ENCODE assay signal across 8 mouse cellular contexts in the genomic region with DNA sequence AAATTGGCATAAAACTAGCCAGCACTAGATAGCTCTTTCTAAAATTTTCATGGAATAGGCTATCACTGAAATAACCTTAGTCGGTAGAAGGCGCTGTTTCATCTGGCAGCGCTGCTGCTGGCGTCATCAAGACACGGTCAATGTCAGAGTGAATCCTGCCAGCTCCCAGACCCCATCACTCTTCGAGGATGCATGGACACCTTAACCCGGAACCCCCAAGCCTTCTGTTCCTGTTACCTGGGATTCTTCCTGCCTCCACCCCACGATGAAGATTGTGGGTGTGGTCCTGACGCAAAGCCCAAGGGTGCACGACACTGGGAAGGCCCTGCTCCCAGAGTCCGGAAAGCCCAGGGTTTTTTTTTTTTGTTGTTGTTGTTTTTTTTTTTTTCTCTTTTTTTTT. TPM values are rescaled to one million over a fixed set of nuclear protein-coding genes. Genes with fewer than 3 reads are reported as not detected.
DNase-seq lines count a peak whose midpoint lies in the region; ATAC-seq and TF ChIP-seq lines count a peak whose summit lies in the region.

No protein-coding gene starts in this region.

- 0 out of 2 replicates have a peak, but pooled peaks have one; percentile 29 for TF ChIP-seq EP300 in heart, adult 2 months (IDR thresholded peaks at IDR 0.05; ENCODE audit: insufficient read depth, low read depth, low read length)

- H3K4me2 ChIP-seq in embryonic facial prominence, embryonic 12.5 days (replicated peaks): peak overlapping the region; percentile 92
- peak overlapping the region; percentile 94 for H3K4me2 ChIP-seq in limb, embryonic 13.5 days (replicated peaks)
- H3K4me2 ChIP-seq in midbrain, embryonic 15.5 days: peak overlapping the region; percentile 59

- no peaks in the 10 kb centered on the region for H3K4me1 ChIP-seq in embryonic facial prominence, embryonic 12.5 days
- peaks cover 5% of the 10 kb centered on the region for H3K4me1 ChIP-seq in heart, adult 2 months (ENCODE audit: control insufficient read depth, insufficient read depth, low read length)
- H3K4me1 ChIP-seq in limb, embryonic 13.5 days: peaks cover 10% of the 10 kb centered on the region
- H3K4me1 ChIP-seq in midbrain, embryonic 15.5 days: peaks cover 16% of the 10 kb centered on the region

- whole genome bisulfite sequencing in embryonic facial prominence, embryonic 12.5 days: under 1% methylated on average over 11 of the region's 11 CpGs
- WGBS in heart, adult 2 months: 1% methylated on average over 11 of the region's 11 CpGs
- 1% methylated on average over 11 of the region's 11 CpGs for WGBS in limb, embryonic 13.5 days
- under 1% methylated on average over 11 of the region's 11 CpGs for WGBS in midbrain, embryonic 15.5 days

- H3K27ac ChIP-seq in embryonic facial prominence, embryonic 12.5 days: no peak overlapping the region
- peak overlapping the region; percentile 70 for H3K27ac ChIP-seq in heart, adult 2 months
- H3K27ac ChIP-seq in limb, embryonic 13.5 days: no peak overlapping the region
- H3K27ac ChIP-seq in midbrain, embryonic 15.5 days: peak overlapping the region; percentile 81

- peak overlapping the region; percentile 64 for H3K4me3 ChIP-seq in embryonic facial prominence, embryonic 12.5 days
- H3K4me3 ChIP-seq in heart, adult 2 months: peak overlapping the region; percentile 46
- peak overlapping the region; percentile 83 for H3K4me3 ChIP-seq in limb, embryonic 13.5 days
- H3K4me3 ChIP-seq in midbrain, embryonic 15.5 days: peak overlapping the region; percentile 70

- peak; percentile 48 for ATAC-seq in embryonic facial prominence, embryonic 12.5 days (ENCODE audit: insufficient number of reproducible peaks, insufficient read depth, low FRiP score, low TSS enrichment)
- peak; percentile 2; the same call in 1 of the 2 replicates for ATAC-seq in limb, embryonic 13.5 days (ENCODE audit: low FRiP score, low read depth)
- peak; percentile 57 for ATAC-seq in midbrain, embryonic 15.5 days (replicated peaks)

- peak; percentile 88 for TF ChIP-seq CTCF in heart, adult 2 months (IDR thresholded peaks at IDR 0.05)

- no peak overlapping the region for H3K9ac ChIP-seq in embryonic facial prominence, embryonic 12.5 days
- H3K9ac ChIP-seq in heart, adult 2 months (ENCODE audit: low read depth, low read length): peak overlapping the region; percentile 44
- H3K9ac ChIP-seq in limb, embryonic 13.5 days: no peak overlapping the region
- H3K9ac ChIP-seq in midbrain, embryonic 15.5 days: peak overlapping the region; percentile 29; the same call in 1 of the 2 replicates

- H3K36me3 ChIP-seq in embryonic facial prominence, embryonic 12.5 days: no peaks in the 10 kb centered on the region
- H3K36me3 ChIP-seq in heart, adult 2 months (ENCODE audit: control insufficient read depth, insufficient read depth, low read length): no peaks in the 10 kb centered on the region
- no peaks in the 10 kb centered on the region for H3K36me3 ChIP-seq in limb, embryonic 13.5 days
- no peaks in the 10 kb centered on the region for H3K36me3 ChIP-seq in midbrain, embryonic 15.5 days (replicated peaks)

- TF ChIP-seq POLR2A in heart, adult 2 months (IDR thresholded peaks at IDR 0.05; ENCODE audit: insufficient read depth, low read depth, low read length): no peak; the same call in 1 of the 2 replicates

- no peaks in the 10 kb centered on the region for H3K9me3 ChIP-seq in embryonic facial prominence, embryonic 12.5 days
- no peaks in the 10 kb centered on the region for H3K9me3 ChIP-seq in limb, embryonic 13.5 days
- no peaks in the 10 kb centered on the region for H3K9me3 ChIP-seq in midbrain, embryonic 15.5 days

- peaks cover 29% of the 10 kb centered on the region for H3K27me3 ChIP-seq in embryonic facial prominence, embryonic 12.5 days
- no peaks in the 10 kb centered on the region for H3K27me3 ChIP-seq in heart, adult 2 months (ENCODE audit: control insufficient read depth, insufficient read depth, low read length)
- peaks cover 32% of the 10 kb centered on the region for H3K27me3 ChIP-seq in limb, embryonic 13.5 days
- H3K27me3 ChIP-seq in midbrain, embryonic 15.5 days (replicated peaks): peaks cover 10% of the 10 kb centered on the region

- intact Hi-C loops in heart, adult 2 months (cut with DNase I): loop anchor here (1.0 to 10.0 kb wide), 3 partner anchors 28 to 174 kb away; partner anchors contain the start of genes Cbr3, Chaf1b and Morc3

- no peaks in the 10 kb centered on the region for H3K79me2 ChIP-seq in heart, adult 2 months (replicated peaks; ENCODE audit: control insufficient read depth, insufficient read depth, low read length)

- peak; percentile 94 for DNase-seq in 416B (ENCODE audit: low read depth)
- peak; percentile 62 for DNase-seq in adrenal gland, postnatal 25 days
- peak; percentile 81 for DNase-seq in heart, adult 2 months
- peak; percentile 70 for DNase-seq in kidney, adult 8-10 months
- peak; percentile 61 to 77 for DNase-seq in spleen, postnatal 10 days (ENCODE audit: low spot score in 2 of 2)

RNA-seq across cellular contexts. Expression of gene Dop1b, which starts 0.8 kb away (rescaled TPM):
- total RNA-seq in adrenal gland, postnatal 25 days (2021): 19.9 and 21.3 TPM in 2 replicates
- 11.9 and 12.2 TPM in 2 replicates for polyA plus RNA-seq in embryonic facial prominence, embryonic 12.5 days (2016; fragmentation: Nextera tagmentation; extraction: Ambion mirVana)
- total RNA-seq in heart, adult 2 months (2021): 10 to 100 TPM; 15.7 to 17.6 TPM
- polyA plus RNA-seq in heart, adult 2 months (2012; rRNA removed): 14.5 and 15.5 TPM in 2 replicates
- polyA plus RNA-seq in limb, embryonic 13.5 days (2015; fragmentation: Nextera tagmentation; extraction: Ambion mirVana): 9.9 and 10.7 TPM in 2 replicates
- 40.9 and 43.8 TPM in 2 replicates for polyA plus RNA-seq in midbrain, embryonic 15.5 days (2015; fragmentation: Nextera tagmentation; extraction: Ambion mirVana)

RNA-seq across cellular contexts. Expression of gene Cbr3, which starts 27.9 kb away (rescaled TPM):
- 6.2 and 7.4 TPM in 2 replicates for total RNA-seq in adrenal gland, postnatal 25 days (2021)
- polyA plus RNA-seq in embryonic facial prominence, embryonic 12.5 days (2016; fragmentation: Nextera tagmentation; extraction: Ambion mirVana): 3.3 and 4.4 TPM in 2 replicates
- 1 to 10 TPM; 1.9 to 2.3 TPM for total RNA-seq in heart, adult 2 months (2021)
- 2.8 and 4.1 TPM in 2 replicates for polyA plus RNA-seq in heart, adult 2 months (2012; rRNA removed)
- 2.4 and 3.2 TPM in 2 replicates for polyA plus RNA-seq in limb, embryonic 13.5 days (2015; fragmentation: Nextera tagmentation; extraction: Ambion mirVana)
- polyA plus RNA-seq in midbrain, embryonic 15.5 days (2015; fragmentation: Nextera tagmentation; extraction: Ambion mirVana): 1.6 and 1.7 TPM in 2 replicates

Comparison
In these comparisons a context has a peak if more than half of its experiments do, and no peak if none do; other contexts are left out.
1. ATAC-seq: peak in every context shown above with its lines; median percentile 57 in midbrain, embryonic 15.5 days; 48 in embryonic facial prominence, embryonic 12.5 days; 2 in limb, embryonic 13.5 days.
2. H3K27ac ChIP-seq: peak in heart, adult 2 months (single experiment) and midbrain, embryonic 15.5 days (single experiment); none in embryonic facial prominence, embryonic 12.5 days (single experiment) and limb, embryonic 13.5 days (single experiment).
3. H3K9ac ChIP-seq: peak in heart, adult 2 months (single experiment) and midbrain, embryonic 15.5 days (single experiment); none in embryonic facial prominence, embryonic 12.5 days (single experiment) and limb, embryonic 13.5 days (single experiment).
4. Peak in every context shown above with its lines, with median percentiles within 50 percentile points of each other: DNase-seq, H3K4me2 ChIP-seq and H3K4me3 ChIP-seq.